21 mouse cellular contexts compared by ENCODE assay signal in the genomic region with DNA sequence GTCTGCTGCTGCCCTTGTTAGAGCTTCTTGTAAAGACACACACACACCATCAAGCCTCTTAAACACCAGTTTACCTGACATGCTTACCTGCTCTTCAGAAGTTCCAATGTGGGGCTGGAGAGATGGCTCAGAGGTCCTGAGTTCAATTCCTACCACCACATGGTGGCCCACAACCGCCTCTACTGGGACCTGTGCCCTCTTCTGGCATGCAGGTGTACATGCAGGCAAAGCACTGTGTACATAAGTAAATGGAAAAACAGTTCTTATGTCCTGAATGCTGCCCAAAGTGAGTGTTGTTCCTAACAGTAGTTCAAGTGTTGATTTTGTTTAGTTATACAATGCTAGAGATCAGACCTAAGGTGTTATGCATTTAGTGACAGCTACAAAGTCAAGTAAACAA. TPM values are rescaled to one million over a fixed set of nuclear protein-coding genes. Genes with fewer than 3 reads are reported as not detected.
DNase-seq lines count a peak whose midpoint lies in the region; ATAC-seq and TF ChIP-seq lines count a peak whose summit lies in the region.
"Had no signal": no experiment of that assay in that cellular context is flagged by ENCODE, and none has a peak within 500 bp of the region (broad histone marks: within the 10 kb centered on the region; RNA-seq: fewer than 3 reads in every experiment).

No protein-coding gene starts in this region.

- CTCF ChIA-PET in Patski (lab: Charles Lee) = no interaction called here

- no peak overlapping the region for H3K4me3 ChIP-seq in intestine, postnatal 0 days (ENCODE audit: low read depth, low read length)
- no peak overlapping the region for H3K4me3 ChIP-seq in intestine, embryonic 16.5 days (ENCODE audit: low read length)
- H3K4me3 ChIP-seq in liver, embryonic 14.5 days (ENCODE audit: insufficient read depth in 1 of 2, low read depth in 2 of 2, low read length in 2 of 2) = no peak overlapping the region
- H3K4me3 ChIP-seq in liver, embryonic 12.5 days = no peak overlapping the region
- H3K4me3 ChIP-seq in E14TG2a.4 (replicated peaks; ENCODE audit: low read length) = no peak overlapping the region
- H3K4me3 ChIP-seq in thymus, adult 2 months (ENCODE audit: control insufficient read depth, insufficient read depth, low read length) = no peak overlapping the region
- no peak overlapping the region for H3K4me3 ChIP-seq in limb, embryonic 10.5 days
- H3K4me3 ChIP-seq: hindbrain, embryonic 10.5 days; limb, embryonic 15.5 days; midbrain, embryonic 10.5 days had no signal

- H3K4me1 ChIP-seq in intestine, postnatal 0 days (replicated peaks; ENCODE audit: control insufficient read depth, insufficient read depth, low read length) = no peaks in the 10 kb centered on the region
- no peaks in the 10 kb centered on the region for H3K4me1 ChIP-seq in intestine, embryonic 16.5 days (ENCODE audit: control insufficient read depth, insufficient read depth, low read length)
- H3K4me1 ChIP-seq in liver, embryonic 14.5 days (replicated peaks; ENCODE audit: control insufficient read depth in 2 of 2, insufficient read depth in 2 of 2, low read length in 1 of 2) = peaks cover 3 to 10% of the 10 kb centered on the region in 2 experiments; a peak in 3 of 4 replicates
- peaks cover 14% of the 10 kb centered on the region for H3K4me1 ChIP-seq in liver, embryonic 12.5 days
- H3K4me1 ChIP-seq in E14TG2a.4 (replicated peaks; ENCODE audit: low read depth, low read length) = peaks cover 67% of the 10 kb centered on the region
- no peaks in the 10 kb centered on the region for H3K4me1 ChIP-seq in thymus, adult 2 months (replicated peaks; ENCODE audit: control insufficient read depth, insufficient read depth, low read length)
- H3K4me1 ChIP-seq in limb, embryonic 10.5 days = peaks cover 13% of the 10 kb centered on the region
- H3K4me1 ChIP-seq: hindbrain, embryonic 10.5 days; limb, embryonic 15.5 days had no signal

- H3K27me3 ChIP-seq in intestine, postnatal 0 days (replicated peaks; ENCODE audit: control insufficient read depth, insufficient read depth, low read length) = no peaks in the 10 kb centered on the region
- H3K27me3 ChIP-seq in intestine, embryonic 16.5 days (replicated peaks; ENCODE audit: control insufficient read depth, insufficient read depth, low read length) = no peaks in the 10 kb centered on the region
- no peaks in the 10 kb centered on the region for H3K27me3 ChIP-seq in liver, embryonic 14.5 days (ENCODE audit: control insufficient read depth, insufficient read depth, low read length)
- no peaks in the 10 kb centered on the region for H3K27me3 ChIP-seq in liver, embryonic 12.5 days (replicated peaks)
- H3K27me3 ChIP-seq in E14TG2a.4 (ENCODE audit: insufficient read depth, low read length) = no peaks in the 10 kb centered on the region
- H3K27me3 ChIP-seq in Patski = no peaks in the 10 kb centered on the region
- H3K27me3 ChIP-seq in thymus, adult 2 months (ENCODE audit: control insufficient read depth, insufficient read depth, low read length) = no peaks in the 10 kb centered on the region
- no peaks in the 10 kb centered on the region for H3K27me3 ChIP-seq in limb, embryonic 10.5 days (ENCODE audit: low read depth, poor library complexity, severe bottlenecking)
- H3K27me3 ChIP-seq: limb, embryonic 15.5 days had no signal

- POLR2A ChIA-PET in Patski (lab: Charles Lee) = no interaction called here

- no peak for TF ChIP-seq POLR2A in thymus, adult 2 months (IDR thresholded peaks at IDR 0.05; ENCODE audit: control insufficient read depth, extremely low read depth, insufficient read depth, low read length, poor library complexity)

- H3K9me3 ChIP-seq in intestine, postnatal 0 days (ENCODE audit: control insufficient read depth) = no peaks in the 10 kb centered on the region
- no peaks in the 10 kb centered on the region for H3K9me3 ChIP-seq in intestine, embryonic 16.5 days (ENCODE audit: control insufficient read depth, low read length)
- no peaks in the 10 kb centered on the region for H3K9me3 ChIP-seq in liver, embryonic 14.5 days (ENCODE audit: control insufficient read depth, low read length)
- no peaks in the 10 kb centered on the region for H3K9me3 ChIP-seq in liver, embryonic 12.5 days (replicated peaks)
- H3K9me3 ChIP-seq in E14TG2a.4 (ENCODE audit: low read length) = no peaks in the 10 kb centered on the region
- no peaks in the 10 kb centered on the region for H3K9me3 ChIP-seq in limb, embryonic 10.5 days (replicated peaks)
- H3K9me3 ChIP-seq: hindbrain, embryonic 10.5 days; limb, embryonic 15.5 days; midbrain, embryonic 10.5 days had no signal

- no peak overlapping the region for H3K27ac ChIP-seq in intestine, postnatal 0 days (ENCODE audit: low read depth, low read length)
- no peak overlapping the region for H3K27ac ChIP-seq in intestine, embryonic 16.5 days (ENCODE audit: low read length)
- H3K27ac ChIP-seq in liver, embryonic 14.5 days = no peak overlapping the region
- no peak overlapping the region for H3K27ac ChIP-seq in liver, embryonic 12.5 days
- no peak overlapping the region for H3K27ac ChIP-seq in thymus, adult 2 months (ENCODE audit: control insufficient read depth, insufficient read depth, low read length)
- no peak overlapping the region for H3K27ac ChIP-seq in limb, embryonic 10.5 days
- H3K27ac ChIP-seq: hindbrain, embryonic 10.5 days; limb, embryonic 15.5 days; midbrain, embryonic 10.5 days had no signal

- no peak overlapping the region for H3K4me2 ChIP-seq in intestine, postnatal 0 days (replicated peaks; ENCODE audit: low read depth)
- H3K4me2 ChIP-seq in intestine, embryonic 16.5 days (ENCODE audit: low read depth, low read length) = no peak overlapping the region
- no peak overlapping the region for H3K4me2 ChIP-seq in liver, embryonic 14.5 days (ENCODE audit: low read depth)
- no peak overlapping the region for H3K4me2 ChIP-seq in liver, embryonic 12.5 days
- H3K4me2 ChIP-seq: heart, embryonic 11.5 days; limb, embryonic 15.5 days had no signal

- peak; percentile 39 for TF ChIP-seq CTCF in intestine, postnatal 0 days (IDR thresholded peaks at IDR 0.05; ENCODE audit: low read depth)
- peak; percentile 52 for TF ChIP-seq CTCF in liver, embryonic 14.5 days (IDR thresholded peaks at IDR 0.05; ENCODE audit: low read depth)
- TF ChIP-seq CTCF in E14TG2a.4 (conservative IDR thresholded peaks at IDR 0.05; ENCODE audit: low read length) (peak; percentile 27), Patski (IDR thresholded peaks at IDR 0.05) (peak; percentile 42)
- TF ChIP-seq CTCF in thymus, adult 2 months (IDR thresholded peaks at IDR 0.05; ENCODE audit: borderline replicate concordance, control insufficient read depth, extremely low read depth, insufficient read depth, low read length, poor library complexity) = no peak

- in situ Hi-C loops in Patski (cut with MboI; ENCODE audit: low pct_unique_long_range_greater_than_20kb) = no loop called here

- ATAC-seq in intestine, postnatal 0 days = no peak
- ATAC-seq in intestine, embryonic 16.5 days = no peak
- no peak for ATAC-seq in liver, embryonic 14.5 days (ENCODE audit: insufficient read depth)
- no peak for ATAC-seq in liver, embryonic 12.5 days
- no peak for ATAC-seq in Patski
- ATAC-seq: forebrain, embryonic 14.5 days; lung, postnatal 0 days had no signal

- TF ChIP-seq EP300 in liver, embryonic 14.5 days (IDR thresholded peaks at IDR 0.05; ENCODE audit: low read depth) = no peak

- 84% methylated on average over 1 of the region's 1 CpGs for WGBS in intestine, postnatal 0 days
- WGBS in intestine, embryonic 16.5 days = 96% methylated on average over 1 of the region's 1 CpGs
- 69% methylated on average over 1 of the region's 1 CpGs for WGBS in liver, embryonic 14.5 days (ENCODE audit: insufficient replicate concordance)
- 71% methylated on average over 1 of the region's 1 CpGs for WGBS in liver, embryonic 12.5 days (ENCODE audit: insufficient replicate concordance)
- 97% methylated on average over 1 of the region's 1 CpGs for WGBS in thymus, adult 2 months
- WGBS in limb, embryonic 10.5 days = 80% methylated on average over 1 of the region's 1 CpGs

- DNase-seq in liver, embryonic 14.5 days (ENCODE audit: low read depth in 3 of 3, low spot score in 3 of 3) = no peak
- no peak for DNase-seq in Patski (ENCODE audit: low read depth, low spot score)
- no peak for DNase-seq in thymus, adult 2 months
- no peak for DNase-seq in limb, embryonic 10.5 days (ENCODE audit: low spot score)
- DNase-seq: adrenal gland, adult 2 months; B cell, adult 2 months; cerebellum, adult 2 months; cerebellum, postnatal 36 days; kidney, adult 18-20 months; kidney, postnatal 25 days; thymus, postnatal 14 days had no signal

- H3K9ac ChIP-seq in intestine, postnatal 0 days (ENCODE audit: low read depth, low read length) = no peak overlapping the region
- no peak overlapping the region for H3K9ac ChIP-seq in intestine, embryonic 16.5 days (ENCODE audit: low read depth, low read length)
- no peak overlapping the region for H3K9ac ChIP-seq in liver, embryonic 14.5 days (replicated peaks)
- no peak overlapping the region for H3K9ac ChIP-seq in liver, embryonic 12.5 days
- H3K9ac ChIP-seq: limb, embryonic 15.5 days had no signal

- H3K36me3 ChIP-seq in intestine, postnatal 0 days (ENCODE audit: control insufficient read depth, insufficient read depth) = peaks cover 33% of the 10 kb centered on the region
- peaks cover 7% of the 10 kb centered on the region for H3K36me3 ChIP-seq in intestine, embryonic 16.5 days (ENCODE audit: control insufficient read depth, insufficient read depth, low read length)
- H3K36me3 ChIP-seq in liver, embryonic 14.5 days (replicated peaks; ENCODE audit: control insufficient read depth, insufficient read depth, low read depth) = peaks cover 9% of the 10 kb centered on the region
- H3K36me3 ChIP-seq in liver, embryonic 12.5 days = peaks cover 53% of the 10 kb centered on the region
- H3K36me3 ChIP-seq in E14TG2a.4 (ENCODE audit: insufficient read depth, low read length) = peaks cover 42% of the 10 kb centered on the region
- peaks cover 14% of the 10 kb centered on the region for H3K36me3 ChIP-seq in thymus, adult 2 months (ENCODE audit: control insufficient read depth, insufficient read depth, low read length)
- peaks cover 49% of the 10 kb centered on the region for H3K36me3 ChIP-seq in limb, embryonic 10.5 days

RNA-seq across cellular contexts. Expression of gene Actr2, which starts 56.5 kb away (rescaled TPM):
- 109 and 111 TPM in 2 replicates for polyA plus RNA-seq in intestine, postnatal 0 days (2015; fragmentation: Nextera tagmentation; extraction: Ambion mirVana)
- polyA plus RNA-seq in intestine, embryonic 16.5 days (2015; fragmentation: Nextera tagmentation; extraction: Ambion mirVana) = 113 and 120 TPM in 2 replicates
- 20.9 and 31.0 TPM in 2 replicates for polyA plus RNA-seq in liver, embryonic 14.5 days (2012; rRNA removed)
- polyA plus RNA-seq in liver, embryonic 14.5 days (2014; fragmentation: Nextera tagmentation; extraction: Ambion mirVana) = 28.5 and 30.3 TPM in 2 replicates
- 77.8 and 78.1 TPM in 2 replicates for polyA plus RNA-seq in liver, embryonic 12.5 days (2016; fragmentation: Nextera tagmentation; extraction: Ambion mirVana)
- polyA plus RNA-seq in Patski (2021) = 152 TPM
- polyA plus RNA-seq in thymus, adult 2 months (2012; rRNA removed) = 40.8 and 41.7 TPM in 2 replicates
- 86.0 and 103 TPM in 2 replicates for polyA plus RNA-seq in limb, embryonic 10.5 days (2016; fragmentation: Nextera tagmentation; extraction: Ambion mirVana)
